Mouse (Mus musculus): ENCODE data around the gene A630076J17Rik.

DNA sequence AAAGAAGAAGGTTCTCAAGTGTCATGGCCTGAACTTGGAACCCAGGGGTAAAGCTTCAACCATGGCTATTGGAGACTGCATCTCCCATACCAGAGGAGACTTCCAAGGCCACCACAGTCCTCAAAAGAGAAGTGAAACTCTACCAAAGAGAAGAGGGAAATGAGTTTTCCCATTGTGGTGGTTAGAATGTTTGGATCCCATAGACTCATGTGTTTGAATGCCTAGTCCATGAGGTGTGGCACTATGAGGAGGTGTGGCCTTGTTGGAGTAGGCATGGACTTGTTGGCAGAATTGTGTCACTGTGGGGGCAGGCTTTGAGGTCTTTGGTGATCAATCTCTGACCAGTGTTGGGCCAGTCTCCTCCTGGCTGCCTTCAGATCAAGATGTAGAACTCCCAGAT is 25.2 kb upstream of the A630076J17Rik start:
- TF ChIP-seq EP300 (IDR thresholded peaks at IDR 0.05) (no peak), CTCF (IDR thresholded peaks at IDR 0.05) (no peak)
